Comparison of ENCODE assay signal across 9 mouse cellular contexts in the genomic region with DNA sequence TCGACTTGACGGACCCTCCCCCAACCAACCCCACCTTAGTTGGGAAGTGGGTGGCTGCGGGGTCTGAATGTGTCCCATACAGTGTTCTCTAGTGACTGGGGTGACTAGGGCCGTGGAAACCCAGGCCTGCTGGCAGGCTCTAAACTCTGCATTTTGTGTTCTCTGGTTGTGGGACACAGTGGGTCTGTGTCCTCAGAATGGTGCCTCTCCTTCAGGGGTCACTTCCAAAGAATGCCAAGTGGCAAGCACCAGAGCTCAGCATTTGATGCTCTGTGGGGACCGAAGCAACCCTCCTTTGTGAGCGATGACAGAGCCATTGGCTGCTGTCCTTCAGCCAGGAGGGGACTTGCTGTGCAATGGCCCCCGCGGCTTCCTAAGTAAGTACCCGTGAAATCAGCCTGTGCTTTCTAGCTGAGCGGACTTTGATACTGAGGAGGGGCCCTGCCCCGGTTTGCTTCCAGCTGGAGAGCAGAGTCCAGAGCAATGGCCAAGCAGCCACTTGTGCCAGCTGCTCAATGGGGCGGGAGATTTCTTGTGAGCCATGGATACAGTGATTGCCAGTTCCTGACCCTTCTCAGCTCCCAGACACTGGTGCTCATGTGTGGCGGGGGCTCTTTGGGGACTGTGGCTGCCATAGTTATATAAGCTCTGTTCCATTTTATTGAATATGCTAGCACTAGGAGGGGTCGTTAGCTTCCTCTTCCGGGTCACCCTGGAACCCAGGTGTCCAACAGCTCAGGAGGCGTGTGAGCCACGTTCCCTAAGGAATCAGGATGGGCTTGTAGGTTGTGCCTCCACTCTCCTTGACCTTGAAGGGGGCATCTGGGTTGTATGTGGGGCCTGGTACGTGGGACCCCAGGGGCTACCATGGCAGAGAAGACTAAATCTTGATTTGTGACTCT.
DNase-seq lines count a peak whose midpoint lies in the region; ATAC-seq lines count a peak whose summit lies in the region.
"Had no signal": no experiment of that assay in that cellular context is flagged by ENCODE, and none has a peak within 500 bp of the region (broad histone marks: within the 10 kb centered on the region; RNA-seq: fewer than 3 reads in every experiment).

No protein-coding gene starts in this region.

- peak; percentile 39 for DNase-seq in right cerebral cortex, postnatal 4 days
- no peak for DNase-seq in right cerebral cortex, postnatal 14 days
- DNase-seq in hindbrain, embryonic 11.5 days (ENCODE audit: low spot score), result peak; percentile 71
- peak; percentile 10 for DNase-seq in large intestine, adult 2 months (ENCODE audit: low read depth, low spot score)
- DNase-seq in heart, postnatal 14 days, result no peak
- no peak for DNase-seq in ovary, postnatal 14 days (ENCODE audit: low spot score)
- no peak for DNase-seq in spleen, postnatal 10 days (ENCODE audit: low spot score in 2 of 2)

- no peak overlapping the region for H3K4me3 ChIP-seq in hindbrain, embryonic 11.5 days (ENCODE audit: low read depth, low read length)
- no peak overlapping the region for H3K4me3 ChIP-seq in neural tube, embryonic 15.5 days (replicated peaks)

- WGBS in hindbrain, embryonic 11.5 days, result 32% methylated on average over 18 of the region's 18 CpGs
- 41% methylated on average over 18 of the region's 18 CpGs for WGBS in large intestine, adult 2 months
- WGBS in neural tube, embryonic 15.5 days, result 21% methylated on average over 18 of the region's 18 CpGs

- H3K9me3 ChIP-seq in hindbrain, embryonic 11.5 days (ENCODE audit: control insufficient read depth, low read length), result no peaks in the 10 kb centered on the region
- H3K9me3 ChIP-seq in neural tube, embryonic 15.5 days (replicated peaks), result no peaks in the 10 kb centered on the region

- intact Hi-C loops in heart, postnatal 14 days (cut with DNase I), result no loop called here

- no peak overlapping the region for H3K4me2 ChIP-seq in hindbrain, embryonic 11.5 days (replicated peaks; ENCODE audit: low read depth, low read length)
- no peak overlapping the region for H3K4me2 ChIP-seq in neural tube, embryonic 15.5 days

- peaks cover 26% of the 10 kb centered on the region for H3K4me1 ChIP-seq in hindbrain, embryonic 11.5 days (replicated peaks; ENCODE audit: control insufficient read depth, insufficient read depth, low read length)
- peaks cover 24% of the 10 kb centered on the region for H3K4me1 ChIP-seq in neural tube, embryonic 15.5 days

- H3K9ac ChIP-seq in hindbrain, embryonic 11.5 days (ENCODE audit: low read depth, low read length), result no peak overlapping the region
- H3K9ac ChIP-seq in neural tube, embryonic 15.5 days (replicated peaks), result no peak overlapping the region; the same call in 1 of the 2 replicates

- ATAC-seq in hindbrain, embryonic 11.5 days (ENCODE audit: low FRiP score), result peak; percentile 83
- ATAC-seq in neural tube, embryonic 15.5 days (ENCODE audit: low FRiP score), result peak; percentile 82

- H3K27ac ChIP-seq in hindbrain, embryonic 11.5 days (ENCODE audit: low read depth, low read length), result peak overlapping the region; percentile 69
- peak overlapping the region; percentile 54 for H3K27ac ChIP-seq in neural tube, embryonic 15.5 days (replicated peaks)
- H3K27ac ChIP-seq: macrophage had no signal

- peaks cover 39% of the 10 kb centered on the region for H3K27me3 ChIP-seq in hindbrain, embryonic 11.5 days (ENCODE audit: control insufficient read depth, insufficient read depth, low read length)
- peaks cover 27% of the 10 kb centered on the region for H3K27me3 ChIP-seq in neural tube, embryonic 15.5 days (replicated peaks)

- H3K36me3 ChIP-seq in hindbrain, embryonic 11.5 days (ENCODE audit: control insufficient read depth, insufficient read depth, low read length), result no peaks in the 10 kb centered on the region
- H3K36me3 ChIP-seq in neural tube, embryonic 15.5 days, result no peaks in the 10 kb centered on the region

Comparison
In these comparisons a context has a peak if more than half of its experiments do, and no peak if none do; other contexts are left out.
1. DNase-seq: peak in right cerebral cortex, postnatal 4 days (single experiment), hindbrain, embryonic 11.5 days (single experiment) and large intestine, adult 2 months (single experiment); none in right cerebral cortex, postnatal 14 days (single experiment), heart, postnatal 14 days (0 of 2), ovary, postnatal 14 days (single experiment) and spleen, postnatal 10 days (0 of 2).